Comparison of ENCODE assay signal across 8 mouse cellular contexts in the genomic region with DNA sequence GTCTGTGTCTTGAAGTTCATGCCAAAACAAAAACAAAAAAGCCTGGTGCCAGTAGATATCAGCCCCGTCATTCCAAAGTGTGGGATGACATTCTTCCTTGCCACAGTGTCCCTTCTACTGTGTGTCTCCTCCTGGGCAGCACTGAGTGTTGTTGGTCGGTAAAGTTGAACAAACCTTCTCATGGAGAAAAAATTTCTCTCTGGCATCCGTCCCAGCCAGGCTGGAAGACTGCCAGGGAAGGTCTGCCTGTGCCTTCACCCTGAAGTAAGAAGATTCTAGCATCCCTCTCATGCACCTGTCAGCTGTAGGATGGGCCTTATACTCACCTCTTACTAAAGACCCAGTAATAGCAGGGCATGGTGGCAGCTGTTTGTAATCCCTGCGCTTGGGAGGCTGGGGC. TPM values are rescaled to one million over a fixed set of nuclear protein-coding genes. Genes with fewer than 3 reads are reported as not detected.
A peak's percentile ranks its signal among the peaks of the same experiment; 100 is the strongest.
DNase-seq lines count a peak whose midpoint lies in the region; ATAC-seq lines count a peak whose summit lies in the region.

No protein-coding gene starts in this region.

- peaks cover 34% of the 10 kb centered on the region for H3K4me1 ChIP-seq in heart, embryonic 10.5 days
- H3K4me1 ChIP-seq in heart, embryonic 12.5 days (replicated peaks): peaks cover 28% of the 10 kb centered on the region

- no peak overlapping the region for H3K9ac ChIP-seq in heart, embryonic 12.5 days

- 59% methylated on average over 4 of the region's 4 CpGs for WGBS in heart, embryonic 10.5 days
- 28% methylated on average over 4 of the region's 4 CpGs for whole genome bisulfite sequencing in heart, embryonic 12.5 days

- H3K4me3 ChIP-seq in heart, embryonic 10.5 days: no peak overlapping the region
- H3K4me3 ChIP-seq in heart, embryonic 12.5 days: no peak overlapping the region

- no peak overlapping the region for H3K27ac ChIP-seq in heart, embryonic 10.5 days
- 0 out of 2 replicates have a peak overlapping the region, but pooled peaks have one; percentile 65 for H3K27ac ChIP-seq in heart, embryonic 12.5 days (ENCODE audit: poor library complexity, severe bottlenecking)

- intact Hi-C loops in left cerebral cortex, postnatal 25 days (cut with DNase I): no loop called here

- no peak for ATAC-seq in heart, embryonic 12.5 days (ENCODE audit: insufficient number of reproducible peaks, low FRiP score)
- ATAC-seq in inflammation-experienced regulatory T-cells, adult 6 months: no peak

- H3K27me3 ChIP-seq in heart, embryonic 10.5 days (ENCODE audit: insufficient read depth, poor library complexity, severe bottlenecking): no peaks in the 10 kb centered on the region
- H3K27me3 ChIP-seq in heart, embryonic 12.5 days (replicated peaks): no peaks in the 10 kb centered on the region

- DNase-seq in heart, adult 18-20 months: peak; percentile 41 to 79
- DNase-seq in heart, embryonic 10.5 days (ENCODE audit: low spot score): no peak
- DNase-seq in NIH3T3 (ENCODE audit: low read depth): peak; percentile 90
- peak; percentile 70 for DNase-seq in lung, postnatal 14 days
- no peak for DNase-seq in left cerebral cortex, postnatal 25 days (ENCODE audit: low spot score in 2 of 2)
- DNase-seq in right cerebral cortex, adult 18-20 months: no peak

- no peaks in the 10 kb centered on the region for H3K9me3 ChIP-seq in heart, embryonic 10.5 days
- no peaks in the 10 kb centered on the region for H3K9me3 ChIP-seq in heart, embryonic 12.5 days (replicated peaks)

- no peak overlapping the region for H3K4me2 ChIP-seq in heart, embryonic 12.5 days

- H3K36me3 ChIP-seq in heart, embryonic 10.5 days: no peaks in the 10 kb centered on the region
- no peaks in the 10 kb centered on the region for H3K36me3 ChIP-seq in heart, embryonic 12.5 days

RNA-seq across cellular contexts. Expression of gene Sart1, which starts 4.4 kb away (rescaled TPM):
- total RNA-seq in heart, adult 18-20 months (2021): 10 to 100 TPM; 47.8 to 48.1 TPM
- 52.7 and 88.8 TPM in 2 replicates for polyA plus RNA-seq in heart, embryonic 10.5 days (2016; fragmentation: Nextera tagmentation; extraction: Ambion mirVana)
- polyA plus RNA-seq in heart, embryonic 12.5 days (2016; fragmentation: Nextera tagmentation; extraction: Ambion mirVana): 61.6 and 63.9 TPM in 2 replicates
- total RNA-seq in left cerebral cortex, postnatal 25 days (2021): 10 to 100 TPM; 87.9 to 92.8 TPM
- 10 to 100 TPM; 20.3 to 38.4 (median 27.8) TPM for polyA plus RNA-seq in inflammation-experienced regulatory T-cells, adult 6 months (2017; shearing (Covaris generic))

RNA-seq across cellular contexts. Expression of gene Tsga10ip, which starts 9.4 kb away (rescaled TPM):
- under 1 TPM in 1 of 2 experiments, not detected in 1; 0.59 TPM for total RNA-seq in heart, adult 18-20 months (2021)
- 1.2 and 1.8 TPM in 2 replicates for polyA plus RNA-seq in heart, embryonic 10.5 days (2016; fragmentation: Nextera tagmentation; extraction: Ambion mirVana)
- 1.7 and 1.8 TPM in 2 replicates for polyA plus RNA-seq in heart, embryonic 12.5 days (2016; fragmentation: Nextera tagmentation; extraction: Ambion mirVana)
- not detected for total RNA-seq in left cerebral cortex, postnatal 25 days (2021)
- polyA plus RNA-seq in inflammation-experienced regulatory T-cells, adult 6 months (2017; shearing (Covaris generic)): not detected

RNA-seq across cellular contexts. Expression of gene Banf1, which starts 25.9 kb away (rescaled TPM):
- 100 to 1,000 TPM; 121 to 125 TPM for total RNA-seq in heart, adult 18-20 months (2021)
- 533 and 575 TPM in 2 replicates for polyA plus RNA-seq in heart, embryonic 10.5 days (2016; fragmentation: Nextera tagmentation; extraction: Ambion mirVana)
- 400 and 410 TPM in 2 replicates for polyA plus RNA-seq in heart, embryonic 12.5 days (2016; fragmentation: Nextera tagmentation; extraction: Ambion mirVana)
- total RNA-seq in left cerebral cortex, postnatal 25 days (2021): 10 to 100 TPM; 83.4 to 84.4 TPM
- 100 to 1,000 TPM; 233 to 353 (median 259) TPM for polyA plus RNA-seq in inflammation-experienced regulatory T-cells, adult 6 months (2017; shearing (Covaris generic))

RNA-seq across cellular contexts. Expression of gene Eif1ad, which starts 26.4 kb away (rescaled TPM):
- 10 to 100 TPM; 18.8 to 19.7 TPM for total RNA-seq in heart, adult 18-20 months (2021)
- 58.0 and 72.6 TPM in 2 replicates for polyA plus RNA-seq in heart, embryonic 10.5 days (2016; fragmentation: Nextera tagmentation; extraction: Ambion mirVana)
- polyA plus RNA-seq in heart, embryonic 12.5 days (2016; fragmentation: Nextera tagmentation; extraction: Ambion mirVana): 42.8 and 43.0 TPM in 2 replicates
- 10 to 100 TPM; 24.9 to 25.6 TPM for total RNA-seq in left cerebral cortex, postnatal 25 days (2021)
- polyA plus RNA-seq in inflammation-experienced regulatory T-cells, adult 6 months (2017; shearing (Covaris generic)): 10 to 100 TPM; 45.7 to 58.4 (median 53.4) TPM

RNA-seq across cellular contexts. Expression of gene Drap1, which starts 31.9 kb away (rescaled TPM):
- total RNA-seq in heart, adult 18-20 months (2021): 100 to 1,000 TPM; 301 to 320 TPM
- polyA plus RNA-seq in heart, embryonic 10.5 days (2016; fragmentation: Nextera tagmentation; extraction: Ambion mirVana): 173 and 209 TPM in 2 replicates
- 190 and 194 TPM in 2 replicates for polyA plus RNA-seq in heart, embryonic 12.5 days (2016; fragmentation: Nextera tagmentation; extraction: Ambion mirVana)
- 100 to 1,000 TPM; 197 to 233 TPM for total RNA-seq in left cerebral cortex, postnatal 25 days (2021)
- 10 to 100 TPM; 43.1 to 54.2 (median 47.1) TPM for polyA plus RNA-seq in inflammation-experienced regulatory T-cells, adult 6 months (2017; shearing (Covaris generic))

Comparison
In these comparisons a context has a peak if more than half of its experiments do, and no peak if none do; other contexts are left out.
1. DNase-seq: peak in heart, adult 18-20 months (2 of 2), NIH3T3 (single experiment) and lung, postnatal 14 days (single experiment); none in heart, embryonic 10.5 days (single experiment), left cerebral cortex, postnatal 25 days (0 of 2) and right cerebral cortex, adult 18-20 months (single experiment).